Mouse (Mus musculus): ENCODE data around the gene Olfr630. TPM values are rescaled to one million over a fixed set of nuclear protein-coding genes. Genes with fewer than 3 reads are reported as not detected.
"Not testable (repeated sequence)": the region's sequence is repeated elsewhere in the genome, so short reads cannot be mapped to it uniquely, and the experiment has no call there.

The Olfr630 gene
- polyA plus RNA-seq, 1 experiment from 2014 or later: not detected

- H3K27ac ChIP-seq: not testable (repeated sequence)
- WGBS: 89% methylated on average over 1 of the region's 1 CpGs
Observed at GRCm38 (mm10) chr7:103716398-103716797, 40.7 kb downstream of the Olfr630 start.

GRCm38 (mm10) chr7:103714371-103714770, 42.8 kb downstream of the Olfr630 start, which contains the start of gene Olfr243:
Gene Olfr243, plus strand, starts transcription at chr7:103714671.
- H3K27ac ChIP-seq: no peak within 1 kb of the TSS
- ATAC-seq (ENCODE audit: insufficient number of reproducible peaks, insufficient read depth, low FRiP score, low TSS enrichment, low read depth): no peak
- no peak within 1 kb of the TSS for H3K4me2 ChIP-seq
- H3K27me3 ChIP-seq: no peaks in the 10 kb centered on the region
- H3K4me1 ChIP-seq (replicated peaks): no peaks in the 10 kb centered on the region
- H3K9ac ChIP-seq (replicated peaks): no peak within 1 kb of the TSS
- no peaks in the 10 kb centered on the region for H3K9me3 ChIP-seq
- no peak within 1 kb of the TSS for H3K4me3 ChIP-seq (replicated peaks)
- H3K36me3 ChIP-seq: no peaks in the 10 kb centered on the region

More at GRCm38 (mm10) chr7:103716398-103716797, 40.7 kb downstream of the Olfr630 start:
- H3K9ac ChIP-seq (replicated peaks); H3K4me2 ChIP-seq; H3K36me3 ChIP-seq; ATAC-seq (ENCODE audit: insufficient number of reproducible peaks, insufficient read depth, low FRiP score, low TSS enrichment, low read depth); H3K4me1 ChIP-seq (replicated peaks); H3K4me3 ChIP-seq (replicated peaks); H3K9me3 ChIP-seq; H3K27me3 ChIP-seq: not testable (repeated sequence)

- no peak overlapping the region for H3K9ac ChIP-seq (replicated peaks)
- 27% methylated on average over 2 of the region's 2 CpGs for WGBS
- no peaks in the 10 kb centered on the region for H3K36me3 ChIP-seq
- no peak overlapping the region for H3K27ac ChIP-seq
- no peak overlapping the region for H3K4me2 ChIP-seq
- no peaks in the 10 kb centered on the region for H3K4me1 ChIP-seq (replicated peaks)
- H3K4me3 ChIP-seq (replicated peaks): no peak overlapping the region
- no peaks in the 10 kb centered on the region for H3K27me3 ChIP-seq
- ATAC-seq (ENCODE audit: insufficient number of reproducible peaks, insufficient read depth, low FRiP score, low TSS enrichment, low read depth): no peak
- no peaks in the 10 kb centered on the region for H3K9me3 ChIP-seq
Observed at GRCm38 (mm10) chr7:103712024-103712423, 45.1 kb downstream of the Olfr630 start.

Other genes with a start within 250 kb of the Olfr630 start
- gene Olfr610, start 245.2 kb downstream of the Olfr630 start, polyA plus RNA-seq (2016; fragmentation: Nextera tagmentation; extraction: Ambion mirVana): not detected in 2 replicates
- gene Olfr611, start 236.5 kb downstream of the Olfr630 start, polyA plus RNA-seq (2016; fragmentation: Nextera tagmentation; extraction: Ambion mirVana): not detected in 2 replicates
- gene Olfr612, start 214.6 kb downstream of the Olfr630 start, polyA plus RNA-seq (2016; fragmentation: Nextera tagmentation; extraction: Ambion mirVana): not detected in 2 replicates
- gene Olfr613, start 209.3 kb downstream of the Olfr630 start, polyA plus RNA-seq (2016; fragmentation: Nextera tagmentation; extraction: Ambion mirVana): not detected in 2 replicates
- gene Olfr615, start 201.3 kb downstream of the Olfr630 start, polyA plus RNA-seq (2016; fragmentation: Nextera tagmentation; extraction: Ambion mirVana): not detected in 2 replicates
- not detected in 2 replicates for gene Olfr616, start 188.2 kb downstream of the Olfr630 start, polyA plus RNA-seq (2016; fragmentation: Nextera tagmentation; extraction: Ambion mirVana)
- gene Olfr617, start 184.3 kb downstream of the Olfr630 start, polyA plus RNA-seq (2016; fragmentation: Nextera tagmentation; extraction: Ambion mirVana): not detected in 2 replicates
- not detected in 2 replicates for gene Olfr618, start 167.2 kb downstream of the Olfr630 start, polyA plus RNA-seq (2016; fragmentation: Nextera tagmentation; extraction: Ambion mirVana)
- gene Olfr619, start 156.8 kb downstream of the Olfr630 start, polyA plus RNA-seq (2016; fragmentation: Nextera tagmentation; extraction: Ambion mirVana): not detected in 2 replicates
- not detected in 2 replicates for gene Olfr620, start 144.8 kb downstream of the Olfr630 start, polyA plus RNA-seq (2016; fragmentation: Nextera tagmentation; extraction: Ambion mirVana)
- gene Olfr622, start 114.6 kb downstream of the Olfr630 start, polyA plus RNA-seq (2016; fragmentation: Nextera tagmentation; extraction: Ambion mirVana): not detected in 2 replicates
- gene Olfr623, start 93.6 kb downstream of the Olfr630 start, polyA plus RNA-seq (2016; fragmentation: Nextera tagmentation; extraction: Ambion mirVana): not detected in 2 replicates
- gene Olfr624, start 86.1 kb downstream of the Olfr630 start, polyA plus RNA-seq (2016; fragmentation: Nextera tagmentation; extraction: Ambion mirVana): 0.06 and 0.11 TPM in 2 replicates
- gene Olfr625-ps1, start 74.6 kb downstream of the Olfr630 start, polyA plus RNA-seq (2016; fragmentation: Nextera tagmentation; extraction: Ambion mirVana): not detected in 2 replicates
- not detected in 2 replicates for gene Olfr243, start 42.7 kb downstream of the Olfr630 start, polyA plus RNA-seq (2016; fragmentation: Nextera tagmentation; extraction: Ambion mirVana)
- not detected in 2 replicates for gene Olfr628, start 27.0 kb downstream of the Olfr630 start, polyA plus RNA-seq (2016; fragmentation: Nextera tagmentation; extraction: Ambion mirVana)
- not detected in 2 replicates for gene Olfr629, start 12.4 kb downstream of the Olfr630 start, polyA plus RNA-seq (2016; fragmentation: Nextera tagmentation; extraction: Ambion mirVana)
- gene Olfr69, start 14.3 kb upstream of the Olfr630 start, polyA plus RNA-seq (2016; fragmentation: Nextera tagmentation; extraction: Ambion mirVana): not detected in 2 replicates
- gene Olfr68, start 22.4 kb upstream of the Olfr630 start, polyA plus RNA-seq (2016; fragmentation: Nextera tagmentation; extraction: Ambion mirVana): not detected in 2 replicates
- not detected in 2 replicates for gene Olfr67, start 34.5 kb upstream of the Olfr630 start, polyA plus RNA-seq (2016; fragmentation: Nextera tagmentation; extraction: Ambion mirVana)
- 836 and 850 TPM in 2 replicates for gene Hbb-bt, start 56.7 kb upstream of the Olfr630 start, polyA plus RNA-seq (2016; fragmentation: Nextera tagmentation; extraction: Ambion mirVana)
- gene Hbb-bs, start 70.8 kb upstream of the Olfr630 start, polyA plus RNA-seq (2016; fragmentation: Nextera tagmentation; extraction: Ambion mirVana): 651 and 737 TPM in 2 replicates
- not detected in 2 replicates for gene Hbb-bh2, start 83.2 kb upstream of the Olfr630 start, polyA plus RNA-seq (2016; fragmentation: Nextera tagmentation; extraction: Ambion mirVana)
- gene Hbb-bh1, start 85.8 kb upstream of the Olfr630 start, polyA plus RNA-seq (2016; fragmentation: Nextera tagmentation; extraction: Ambion mirVana): 615 and 622 TPM in 2 replicates
- 8,935 and 9,118 TPM in 2 replicates for gene Hbb-y, start 95.9 kb upstream of the Olfr630 start, polyA plus RNA-seq (2016; fragmentation: Nextera tagmentation; extraction: Ambion mirVana)
- not detected in 2 replicates for gene Olfr66, start 128.9 kb upstream of the Olfr630 start, polyA plus RNA-seq (2016; fragmentation: Nextera tagmentation; extraction: Ambion mirVana)
- not detected in 2 replicates for gene Olfr64, start 137.2 kb upstream of the Olfr630 start, polyA plus RNA-seq (2016; fragmentation: Nextera tagmentation; extraction: Ambion mirVana)
- gene Olfr65, start 146.2 kb upstream of the Olfr630 start, polyA plus RNA-seq (2016; fragmentation: Nextera tagmentation; extraction: Ambion mirVana): not detected in 2 replicates
- gene Olfr631, start 171.5 kb upstream of the Olfr630 start, polyA plus RNA-seq (2016; fragmentation: Nextera tagmentation; extraction: Ambion mirVana): not detected in 2 replicates
- gene Olfr632, start 177.0 kb upstream of the Olfr630 start, polyA plus RNA-seq (2016; fragmentation: Nextera tagmentation; extraction: Ambion mirVana): not detected in 2 replicates
- gene Olfr633, start 187.1 kb upstream of the Olfr630 start, polyA plus RNA-seq (2016; fragmentation: Nextera tagmentation; extraction: Ambion mirVana): not detected in 2 replicates
- not detected in 2 replicates for gene Olfr635, start 213.8 kb upstream of the Olfr630 start, polyA plus RNA-seq (2016; fragmentation: Nextera tagmentation; extraction: Ambion mirVana)
- not detected in 2 replicates for gene Olfr638, start 241.4 kb upstream of the Olfr630 start, polyA plus RNA-seq (2016; fragmentation: Nextera tagmentation; extraction: Ambion mirVana)